Mouse (Mus musculus): Measurements from ENCODE around the gene Gm27021. TPM values are rescaled to one million over a fixed set of nuclear protein-coding genes. Genes with fewer than 3 reads are reported as not detected.
A peak's percentile ranks its signal among the peaks of the same experiment; 100 is the strongest.

Gm27021 gene
- total RNA-seq, 4 experiments from 2014 or later, result 1.4 TPM; not detected in 3

DNA sequence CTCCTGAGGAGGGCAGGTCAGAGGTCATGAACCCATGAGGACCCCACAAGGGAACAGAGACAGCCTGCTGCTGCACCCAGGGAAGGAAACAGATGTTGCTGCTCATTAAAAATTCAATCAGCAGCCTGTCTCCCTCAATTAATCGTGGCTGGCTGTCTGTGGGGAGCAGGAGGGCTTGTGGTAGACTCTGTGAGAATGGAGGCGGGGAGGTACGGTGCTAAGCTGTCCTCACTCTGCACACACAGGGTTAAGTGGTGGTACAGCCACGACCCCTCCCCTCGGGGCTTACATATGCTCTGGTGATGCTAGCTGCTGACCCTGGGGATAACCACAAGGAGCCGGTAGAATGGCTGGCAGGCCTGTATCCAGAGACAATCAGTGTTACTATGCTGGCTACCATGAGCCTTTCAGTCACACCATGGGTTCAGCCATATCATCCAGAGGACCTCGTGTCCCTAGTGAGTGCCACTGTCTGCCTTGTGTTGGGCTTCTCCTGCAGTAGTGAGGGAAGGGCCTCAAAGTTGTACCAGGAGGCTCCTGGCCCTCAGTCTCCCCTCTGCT is 102.6 kb downstream of the Gm27021 start:
- DNase-seq, result no peak

DNA sequence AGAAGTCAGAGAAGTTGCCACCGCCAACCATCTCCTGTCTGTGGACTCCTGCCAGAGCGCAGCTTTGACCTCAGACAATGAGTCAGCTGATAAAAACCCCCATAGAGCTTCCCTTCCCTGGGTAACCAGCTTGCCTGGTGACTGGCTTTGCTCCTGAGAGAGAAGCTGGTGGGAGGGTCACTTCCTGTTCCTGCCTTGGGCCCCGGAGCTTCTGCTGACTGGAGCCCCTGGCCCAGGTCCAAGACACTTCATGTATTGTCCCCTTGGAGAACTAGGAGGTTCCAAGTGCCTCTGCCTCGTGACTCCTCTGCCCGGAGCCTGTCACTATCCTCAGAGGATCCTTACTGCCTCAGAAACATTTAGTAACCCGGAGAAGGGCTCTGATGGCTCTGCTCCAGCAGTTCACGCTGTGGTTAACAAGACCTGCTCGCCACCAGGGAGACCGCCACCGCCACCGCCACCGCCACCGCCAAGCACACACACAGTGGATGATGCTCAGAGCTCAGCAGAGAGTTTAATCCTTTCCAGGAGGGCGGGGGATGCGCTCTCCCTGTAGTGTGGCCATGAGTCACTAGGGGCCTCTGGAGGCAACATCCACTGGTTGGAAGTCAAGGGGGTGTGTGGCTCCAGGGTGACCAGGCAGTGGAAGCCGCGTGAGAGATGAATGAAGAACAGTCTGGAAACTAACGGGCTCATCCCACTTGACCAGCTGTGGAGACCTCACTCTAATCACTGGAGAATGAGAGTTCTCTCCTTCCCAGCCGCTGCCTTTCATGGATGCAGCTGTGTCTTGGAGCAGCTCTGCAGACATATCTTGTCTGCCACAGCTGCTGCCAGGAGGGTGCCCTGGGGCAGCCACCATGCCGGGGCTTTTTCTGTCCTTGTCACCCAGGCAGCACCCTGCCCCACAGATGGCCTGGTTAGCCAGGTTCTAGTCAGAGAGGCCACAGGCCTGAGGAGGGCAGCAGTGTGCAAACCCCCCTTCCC is 103.7 kb downstream of the Gm27021 start:
- peak; percentile 89 for DNase-seq

DNA sequence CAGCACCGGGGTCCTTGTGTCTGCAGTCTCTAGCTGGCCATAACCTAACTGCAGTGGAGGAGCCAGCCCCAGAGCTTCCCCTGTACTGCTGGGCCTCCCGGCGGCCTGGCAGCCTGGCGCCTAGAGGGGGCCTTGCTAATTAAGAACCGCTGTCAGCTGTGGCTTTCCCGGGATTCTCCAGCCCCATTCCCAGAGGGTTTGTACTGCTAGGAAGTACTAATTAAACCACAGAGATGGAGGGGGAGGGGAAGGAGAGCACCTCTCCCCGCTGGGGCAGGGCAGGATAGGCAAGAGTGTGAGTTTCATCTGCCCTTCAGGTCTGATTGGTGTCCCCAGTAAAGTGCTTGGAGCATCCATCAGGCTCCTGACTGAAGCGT is 104.5 kb downstream of the Gm27021 start:
- no peak for DNase-seq

DNA sequence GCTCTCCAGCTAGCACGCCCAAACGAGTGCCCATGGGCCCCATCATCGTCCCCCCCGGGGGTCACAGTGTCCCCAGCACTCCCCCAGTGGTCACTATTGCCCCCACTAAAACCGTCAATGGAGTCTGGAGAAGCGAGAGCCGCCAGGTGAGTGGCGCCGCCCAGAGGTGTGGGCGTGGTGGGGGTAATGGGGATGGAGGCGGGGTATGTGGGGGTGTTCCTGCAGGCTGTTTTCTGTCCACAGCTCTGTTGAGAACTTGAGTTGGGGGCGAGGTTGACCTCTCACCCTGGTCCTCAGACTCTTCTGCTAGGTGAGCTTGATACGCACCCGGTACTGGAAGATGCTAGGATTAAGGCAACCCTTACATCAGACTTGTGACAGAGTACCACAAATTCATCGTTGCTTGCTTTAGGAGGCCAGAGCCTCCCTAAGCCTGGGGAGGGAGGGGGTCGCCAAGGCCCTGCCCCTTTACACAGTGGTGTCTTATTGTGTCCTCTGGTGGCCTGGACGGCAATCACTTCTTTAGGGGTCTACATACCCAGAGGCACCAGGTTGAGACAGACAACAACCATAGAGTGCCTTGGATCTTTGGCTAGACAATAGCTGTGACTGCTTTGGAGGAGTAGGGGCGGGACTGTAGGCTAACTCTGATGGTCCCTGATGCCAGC is 105.1 kb downstream of the Gm27021 start:
- DNase-seq, result no peak

DNA sequence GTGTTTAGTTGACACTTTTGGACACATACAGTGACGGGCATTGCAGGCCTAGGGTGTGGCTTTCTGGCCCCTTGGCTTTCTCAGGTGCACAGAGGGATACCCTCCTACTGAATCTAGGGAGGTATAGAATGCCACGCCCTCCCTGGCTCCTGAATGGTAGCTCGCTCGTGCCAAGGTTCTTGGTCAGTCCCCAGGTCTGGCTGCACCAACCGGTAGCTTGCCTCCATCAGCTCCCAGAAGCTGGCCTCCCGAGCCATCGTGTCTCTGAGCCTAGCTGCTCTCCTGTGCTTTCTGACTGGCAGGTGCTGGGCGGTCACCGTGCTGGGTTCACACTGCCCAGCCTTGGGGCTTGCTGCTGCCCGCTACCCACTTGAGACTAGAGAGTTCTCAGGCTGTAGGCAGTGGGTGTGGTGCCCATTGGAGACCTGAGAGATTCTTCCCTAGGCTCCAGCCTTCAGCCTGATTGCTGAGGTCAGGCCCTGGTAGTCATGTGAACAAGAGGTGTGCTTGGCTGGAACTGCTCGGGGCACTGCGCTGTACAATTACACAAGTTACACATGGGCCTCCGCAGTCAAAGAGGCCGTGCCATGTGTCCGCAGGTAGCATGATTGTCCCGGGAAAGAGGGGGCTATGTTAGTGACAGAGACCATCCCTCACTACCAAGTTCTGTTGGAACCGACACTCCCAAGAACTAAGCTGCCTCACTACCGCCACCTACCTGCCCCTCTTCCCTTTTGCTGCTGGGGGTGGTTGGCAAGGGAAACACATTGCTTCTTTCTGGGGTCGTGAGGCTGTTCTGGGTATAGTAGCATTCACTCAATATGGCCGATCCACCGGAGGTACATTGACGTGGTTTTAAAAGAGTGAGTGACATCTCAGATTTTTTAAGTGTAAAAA is 106.1 kb downstream of the Gm27021 start:
- no peak for DNase-seq

DNA sequence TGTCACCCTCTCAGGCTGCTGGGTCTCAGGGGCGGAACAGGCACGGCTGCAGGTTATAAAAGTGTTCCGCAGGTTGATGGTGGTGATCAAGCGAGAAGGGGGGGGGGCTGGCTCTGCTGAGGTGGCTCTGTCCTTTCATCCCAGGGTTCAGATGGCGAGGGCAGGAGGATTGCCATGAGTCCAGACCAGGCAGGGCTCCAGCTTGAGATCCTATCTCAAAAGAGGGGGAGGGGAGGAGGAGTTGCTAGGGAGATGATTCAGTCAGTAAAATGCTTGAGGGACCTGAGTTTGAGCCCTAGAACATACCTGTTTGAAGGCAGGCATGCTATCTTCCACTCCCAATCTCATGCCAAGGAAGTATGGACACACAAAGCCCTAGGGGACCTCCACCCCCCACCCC is 107.3 kb downstream of the Gm27021 start:
- DNase-seq, result no peak

DNA sequence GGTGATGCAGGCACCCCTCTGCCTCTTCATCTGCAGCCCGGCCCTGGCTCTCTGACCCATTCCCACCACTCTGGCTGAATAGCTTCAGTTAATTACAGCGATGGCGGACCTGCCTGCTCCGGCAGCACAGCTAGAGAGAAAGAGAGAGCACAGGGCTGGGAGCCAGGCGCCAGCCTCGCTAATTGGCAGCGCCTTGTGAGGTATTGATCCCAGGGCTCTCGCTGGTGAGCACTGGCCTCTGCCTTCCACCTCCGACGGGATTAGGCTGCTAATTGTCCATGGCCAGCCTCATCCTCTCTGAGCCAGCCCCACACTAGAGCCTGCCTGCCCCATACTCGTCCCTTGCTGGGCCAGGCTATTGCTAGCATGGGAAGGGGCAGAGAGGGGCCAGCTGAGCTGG is 108.2 kb downstream of the Gm27021 start:
- DNase-seq, result no peak

Other genes with a start within 250 kb of the Gm27021 start
- 1 to 10 TPM; 5.2 to 10.0 (median 6.5) TPM for gene Gins2, start 78.8 kb downstream of the Gm27021 start, total RNA-seq (2022)
- gene 1190005I06Rik, start 20.4 kb downstream of the Gm27021 start, total RNA-seq (2022), result 10 to 100 TPM in 1 of 4 experiments, 1 to 10 TPM in 3; 5.6 to 10.8 (median 7.9) TPM
- 1,000 to 10,000 TPM in 3 of 4 experiments, 100 to 1,000 TPM in 1; 952 to 1,243 (median 1,190) TPM for gene Cox4i1, start 143 bp upstream of the Gm27021 start, total RNA-seq (2022)
- 100 to 1,000 TPM in 2 of 4 experiments, 10 to 100 TPM in 2; 80.9 to 130 (median 112) TPM for gene Emc8, start 494 bp upstream of the Gm27021 start, total RNA-seq (2022)
- 10 to 100 TPM; 19.5 to 46.7 (median 34.6) TPM for gene Irf8, start 68.3 kb upstream of the Gm27021 start, total RNA-seq (2022)